Mouse (Mus musculus) Patski (cell line): ENCODE results near the gene 6430548M08Rik. TPM values are rescaled to one million over a fixed set of nuclear protein-coding genes. Genes with fewer than 3 reads are reported as not detected.

Experiments used
- ATAC-seq: fragments of 100-300 bp; one replicate; pipeline ENCODE4 v1.8.0; 2021
- CTCF ChIA-PET: fragments of 350-600 bp; sonication (Branson Sonifier 250); formaldehyde crosslinking; loops from one replicate; lab custom pipeline; 2022; ENCODE audit warnings: inconsistent platforms; lab: Charles Lee
- POLR2A ChIA-PET: fragments of 350-600 bp; sonication (Branson Sonifier 250); formaldehyde crosslinking; loops from one replicate; lab custom pipeline; 2022; ENCODE audit warnings: antibody characterized with exemption, inconsistent platforms; lab: Charles Lee
- DNase-seq: peaks from one replicate; pipeline ENCODE4 v3.0.0-alpha.2; 2011; ENCODE audit warnings: low read depth, low spot score
- H3K27me3 ChIP-seq: fragments of 371-371 bp; one replicate; pipeline ENCODE4 v1.5.1; 2021
- CTCF ChIP-seq: fragments of 100-300 bp; IDR thresholded peaks from one replicate; pipeline ENCODE4 v1.5.1; 2021
- in situ Hi-C: fragments of 300-500 bp; cut with MboI; formaldehyde crosslinking; loops from 3 replicates; pipeline ENCODE4 v1.11.1; 2018; ENCODE audit warnings: low pct_unique_long_range_greater_than_20kb, mixed read lengths
- polyA plus RNA-seq: library from polyadenylated mRNA; unstranded; gene quantifications from one replicate; pipeline ENCODE4 v1.2.3, GENCODE M21; 2021

Gene 6430548M08Rik
- polyA plus RNA-seq, 1 experiment from 2014 or later, result 6.3 TPM

GRCm38 (mm10) chr8:120179027-120179431, 65.1 kb downstream of the 6430548M08Rik start:
- CTCF ChIA-PET, result interaction anchor here (0.5 to 3.5 kb wide), 28 partner anchors 8 to 421 kb away, joined by 3 to 25 read pairs (median 4); no protein-coding TSS in a partner anchor
- ATAC-seq, result peak; percentile 59
- POLR2A ChIA-PET, result interaction anchor here (0.5 kb wide), 1 partner anchor 13 kb away, joined by 3 read pairs; no protein-coding TSS in a partner anchor
- in situ Hi-C loops, result no loop called here
- no peak for DNase-seq
- H3K27me3 ChIP-seq, result no peaks in the 10 kb centered on the region
- TF ChIP-seq CTCF, result no peak

GRCm38 (mm10) chr8:120180445-120180970, 66.6 kb downstream of the 6430548M08Rik start:
- POLR2A ChIA-PET, result interaction anchor here (0.6 kb wide), 1 partner anchor 68 kb away, joined by 3 read pairs; no protein-coding TSS in a partner anchor
- TF ChIP-seq CTCF, result no peak
- CTCF ChIA-PET, result interaction anchor here (0.7 to 3.5 kb wide), 5 partner anchors 11 to 139 kb away, joined by 3 to 25 read pairs (median 3); no protein-coding TSS in a partner anchor
- in situ Hi-C loops, result loop anchor here (5.0 to 10.0 kb wide), 2 partner anchors 97 to 434 kb away; no protein-coding TSS in a partner anchor
- H3K27me3 ChIP-seq, result no peaks in the 10 kb centered on the region
- no peak for ATAC-seq
- no peak for DNase-seq

GRCm38 (mm10) chr8:120181274-120181673, 67.3 kb downstream of the 6430548M08Rik start:
- ATAC-seq, result no peak
- POLR2A ChIA-PET, result interaction anchor here (0.6 kb wide), 1 partner anchor 68 kb away, joined by 3 read pairs; no protein-coding TSS in a partner anchor
- in situ Hi-C loops, result loop anchor here (5.0 to 10.0 kb wide), 2 partner anchors 96 to 434 kb away; no protein-coding TSS in a partner anchor
- H3K27me3 ChIP-seq, result no peaks in the 10 kb centered on the region
- DNase-seq, result no peak
- CTCF ChIA-PET, result interaction anchor here (0.7 to 1.1 kb wide), 3 partner anchors 10 to 91 kb away, joined by 3 read pairs; no protein-coding TSS in a partner anchor
- TF ChIP-seq CTCF, result no peak

- DNase-seq, result no peak
- POLR2A ChIA-PET, result no interaction called here
- TF ChIP-seq CTCF, result no peak
- H3K27me3 ChIP-seq, result no peaks in the 10 kb centered on the region
- in situ Hi-C loops, result loop anchor here (5.0 to 10.0 kb wide), 2 partner anchors 95 to 433 kb away; no protein-coding TSS in a partner anchor
- CTCF ChIA-PET, result no interaction called here
- ATAC-seq, result no peak
Observed at GRCm38 (mm10) chr8:120181861-120182414, 68.0 kb downstream of the 6430548M08Rik start.

GRCm38 (mm10) chr8:120184366-120184765, 70.4 kb downstream of the 6430548M08Rik start:
- in situ Hi-C loops, result loop anchor here (5.0 to 10.0 kb wide), 2 partner anchors 93 to 430 kb away; no protein-coding TSS in a partner anchor
- POLR2A ChIA-PET, result interaction anchor here (0.6 kb wide), 1 partner anchor 41 kb away, joined by 3 read pairs; no protein-coding TSS in a partner anchor
- no peak for TF ChIP-seq CTCF
- ATAC-seq (no peak), DNase-seq (no peak)
- CTCF ChIA-PET, result no interaction called here
- no peaks in the 10 kb centered on the region for H3K27me3 ChIP-seq

- ATAC-seq (no peak), DNase-seq (no peak)
- no peak for TF ChIP-seq CTCF
- no peaks in the 10 kb centered on the region for H3K27me3 ChIP-seq
- ChIA-PET POLR2A (interaction anchor here (0.6 kb wide), 1 partner anchor 41 kb away, joined by 3 read pairs; no protein-coding TSS in a partner anchor), CTCF (no interaction called here)
- in situ Hi-C loops, result loop anchor here (5.0 to 10.0 kb wide), 2 partner anchors 92 to 430 kb away; no protein-coding TSS in a partner anchor
Observed at GRCm38 (mm10) chr8:120184850-120185792, 71.2 kb downstream of the 6430548M08Rik start.

- ChIA-PET POLR2A (no interaction called here), CTCF (no interaction called here)
- TF ChIP-seq CTCF, result no peak
- H3K27me3 ChIP-seq, result no peaks in the 10 kb centered on the region
- DNase-seq, result no peak
- in situ Hi-C loops, result loop anchor here (10.0 kb wide), 1 partner anchor 428 kb away; no protein-coding TSS in a partner anchor
- ATAC-seq, result no peak
Observed at GRCm38 (mm10) chr8:120186454-120186853, 72.5 kb downstream of the 6430548M08Rik start.

GRCm38 (mm10) chr8:120188510-120188909, 74.6 kb downstream of the 6430548M08Rik start:
- ChIA-PET POLR2A (no interaction called here), CTCF (no interaction called here)
- TF ChIP-seq CTCF, result no peak
- H3K27me3 ChIP-seq, result no peaks in the 10 kb centered on the region
- DNase-seq (no peak), ATAC-seq (no peak)
- in situ Hi-C loops, result loop anchor here (10.0 kb wide), 1 partner anchor 426 kb away; no protein-coding TSS in a partner anchor

- no peak for TF ChIP-seq CTCF
- in situ Hi-C loops, result loop anchor here (10.0 kb wide), 1 partner anchor 425 kb away; no protein-coding TSS in a partner anchor
- ATAC-seq (no peak), DNase-seq (no peak)
- CTCF ChIA-PET, result interaction anchor here (2.9 kb wide), 1 partner anchor 99 kb away, joined by 8 read pairs; no protein-coding TSS in a partner anchor
- POLR2A ChIA-PET, result no interaction called here
- no peaks in the 10 kb centered on the region for H3K27me3 ChIP-seq
Observed at GRCm38 (mm10) chr8:120189440-120189839, 75.5 kb downstream of the 6430548M08Rik start.
